Mouse (Mus musculus) thymus, adult 2 months (tissue): ENCODE data around the gene Clcf1.

Experiments
- CTCF ChIP-seq: fragments of 200-500 bp; IDR thresholded peaks from 2 replicates; pipeline ENCODE4 v1.5.1; 2012; ENCODE audit warnings: mild to moderate bottlenecking, control low read depth, low read length, moderate library complexity, borderline replicate concordance; ENCODE audit not compliant: control insufficient read depth, poor library complexity, insufficient read depth; ENCODE audit errors: extremely low read depth
- POLR2A ChIP-seq: fragments of 200-500 bp; IDR thresholded peaks from 2 replicates; pipeline ENCODE4 v1.6.1; 2012; ENCODE audit warnings: mild to moderate bottlenecking, low read length, control low read depth, moderate library complexity; ENCODE audit not compliant: control insufficient read depth, poor library complexity, insufficient read depth; ENCODE audit errors: extremely low read depth

GRCm38 (mm10) chr19:4203148-4203547, 10.9 kb upstream of the Clcf1 start:
- TF ChIP-seq CTCF = no peak
- no peak for TF ChIP-seq POLR2A
